8 mouse cellular contexts compared by ENCODE assay signal in the genomic region with DNA sequence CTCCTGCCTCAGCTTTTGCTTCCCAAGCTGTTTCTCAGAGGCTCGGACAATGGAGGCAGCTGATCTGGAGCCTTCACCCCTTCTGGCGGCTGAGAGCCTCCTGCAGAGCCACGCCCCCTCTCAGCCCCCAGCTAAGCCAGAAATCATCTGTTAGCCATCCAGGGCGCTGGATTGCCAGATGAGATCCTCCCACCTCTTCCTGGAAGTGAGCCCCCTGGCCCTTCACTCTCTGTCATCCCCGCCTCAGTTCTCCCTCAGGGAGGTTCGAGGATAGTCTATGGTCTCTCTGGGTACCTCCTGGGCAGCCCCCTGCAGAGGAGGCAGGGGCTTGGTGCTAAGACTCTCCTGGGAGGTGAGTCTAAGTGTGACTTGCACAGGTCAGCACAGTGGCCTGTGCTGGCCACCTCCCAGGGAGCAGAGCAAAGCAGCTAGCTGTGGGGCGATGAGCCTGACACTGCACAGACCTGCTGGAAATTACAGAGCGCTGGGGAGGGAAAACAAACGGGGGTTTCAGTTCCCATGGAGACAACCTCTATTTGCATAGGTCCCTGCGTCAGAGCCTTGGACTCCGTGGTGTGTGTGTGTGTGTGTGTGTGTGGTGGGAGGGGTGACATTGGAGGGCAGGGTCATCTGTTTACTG. TPM values are rescaled to one million over a fixed set of nuclear protein-coding genes. Genes with fewer than 3 reads are reported as not detected.
DNase-seq lines count a peak whose midpoint lies in the region; ATAC-seq lines count a peak whose summit lies in the region.

No protein-coding gene starts in this region.

- H3K9ac ChIP-seq in limb, embryonic 11.5 days (ENCODE audit: low read length), result peak overlapping the region; percentile 49

- peaks cover 54% of the 10 kb centered on the region for H3K4me1 ChIP-seq in limb, embryonic 11.5 days (ENCODE audit: control insufficient read depth, insufficient read depth, low read length)

- H3K4me2 ChIP-seq in limb, embryonic 11.5 days (ENCODE audit: low read depth, severe bottlenecking), result peak overlapping the region; percentile 36

- peak; percentile 61 for ATAC-seq in limb, embryonic 11.5 days (ENCODE audit: insufficient number of reproducible peaks, low FRiP score, low TSS enrichment, low read depth)

- no peaks in the 10 kb centered on the region for H3K27me3 ChIP-seq in limb, embryonic 11.5 days (ENCODE audit: control insufficient read depth, insufficient read depth, low read length)

- H3K27ac ChIP-seq in limb, embryonic 11.5 days (replicated peaks; ENCODE audit: low read depth, low read length), result peak overlapping the region; percentile 87

- 2% methylated on average over 11 of the region's 11 CpGs for WGBS in limb, embryonic 11.5 days

- H3K9me3 ChIP-seq in limb, embryonic 11.5 days (ENCODE audit: control insufficient read depth, low read length), result no peaks in the 10 kb centered on the region

- DNase-seq in heart, adult 11 months, result peak; percentile 97
- DNase-seq in heart, adult 8-10 months (ENCODE audit: low spot score), result no peak
- DNase-seq in embryo, embryonic 10 days (ENCODE audit: low spot score), result peak; percentile 85
- DNase-seq in heart, adult 9 months (ENCODE audit: low spot score in 2 of 2), result peak; percentile 57 to 69
- peak; percentile 79 for DNase-seq in limb, embryonic 11.5 days (ENCODE audit: low spot score)
- peak; percentile 86 for DNase-seq in neural tube, embryonic 10.5 days (ENCODE audit: extremely low spot score, low spot score)
- DNase-seq in frontal cortex, postnatal 36 days (ENCODE audit: low spot score in 2 of 2), result no peak
- DNase-seq in left cerebral cortex, adult 9 months (ENCODE audit: low spot score in 2 of 2), result no peak

- H3K36me3 ChIP-seq in limb, embryonic 11.5 days (ENCODE audit: control insufficient read depth, insufficient read depth, low read length), result no peaks in the 10 kb centered on the region

- peak overlapping the region; percentile 5; the same call in 1 of the 2 replicates for H3K4me3 ChIP-seq in limb, embryonic 11.5 days (ENCODE audit: low read depth, low read length)

RNA-seq across cellular contexts. Expression of a gene that starts 22.7 kb away (rescaled TPM):
- total RNA-seq in heart, adult 8-10 months (2022), result under 1 TPM in 3 of 4 experiments, not detected in 1; 0.14 to 0.57 (median 0.25) TPM
- 1.0 and 1.3 TPM in 2 replicates for polyA plus RNA-seq in limb, embryonic 11.5 days (2014; fragmentation: Nextera tagmentation; extraction: Ambion mirVana)

RNA-seq across cellular contexts. Expression of a gene that starts 43.1 kb away (rescaled TPM):
- total RNA-seq in heart, adult 8-10 months (2022), result under 1 TPM; 0.06 to 0.43 (median 0.16) TPM
- 1.2 and 1.6 TPM in 2 replicates for polyA plus RNA-seq in limb, embryonic 11.5 days (2014; fragmentation: Nextera tagmentation; extraction: Ambion mirVana)

Comparison
In these comparisons a context has a peak if more than half of its experiments do, and no peak if none do; other contexts are left out.
1. DNase-seq: peak in heart, adult 11 months (single experiment), embryo, embryonic 10 days (single experiment), heart, adult 9 months (2 of 2), limb, embryonic 11.5 days (single experiment) and neural tube, embryonic 10.5 days (single experiment); none in heart, adult 8-10 months (single experiment), frontal cortex, postnatal 36 days (0 of 2) and left cerebral cortex, adult 9 months (0 of 2).